Mouse (Mus musculus): ENCODE measurements around the gene Ahr. TPM values are rescaled to one million over a fixed set of nuclear protein-coding genes. Genes with fewer than 3 reads are reported as not detected.

The Ahr gene
- polyA plus RNA-seq (2015; fragmentation: Nextera tagmentation; extraction: Ambion mirVana), result 1.4 and 1.5 TPM in 2 replicates

- Histone ChIP-seq H3K27me3 (0 out of 2 replicates have a peak, but pooled peaks cover 10% of the 10 kb centered on the region), H3K36me3 (no peaks in the 10 kb centered on the region), H3K9ac (replicated peaks) (peak within 1 kb of the TSS; percentile 75), H3K4me3 (replicated peaks) (peak within 1 kb of the TSS; percentile 83), H3K4me2 (replicated peaks) (peak within 1 kb of the TSS; percentile 98), H3K9me3 (no peaks in the 10 kb centered on the region), H3K27ac (no peak within 1 kb of the TSS), H3K4me1 (replicated peaks) (peaks cover 3% of the 10 kb centered on the region; the same call in 1 of the 2 replicates)
- WGBS, result under 1% methylated on average over 48 of the region's 52 CpGs
- ATAC-seq, result peak; percentile 97
These were observed at the start of gene Ahr for GRCm38 (mm10) chr12:35534754-35535236. Gene Ahr (minus strand): TSS chr12:35535038.

DNA sequence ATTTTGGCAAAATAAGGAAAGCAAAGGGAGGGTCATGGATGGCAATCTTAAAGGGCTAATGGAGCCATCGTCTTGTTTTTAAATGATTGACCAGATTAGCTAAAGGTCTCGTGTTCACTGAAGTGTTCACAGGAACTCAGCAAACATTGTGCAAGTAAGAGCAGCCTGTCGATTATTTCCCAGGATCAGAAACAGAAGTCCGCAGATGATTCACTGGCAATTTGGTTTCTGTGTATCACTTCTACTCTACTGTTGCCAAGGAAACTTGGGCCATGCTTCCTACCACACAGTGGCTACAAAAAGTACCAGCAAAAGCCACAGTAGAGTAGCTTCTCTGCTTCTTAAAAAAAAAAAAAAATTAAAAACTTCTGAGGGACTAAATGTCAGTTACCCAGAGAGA, 44.0 kb upstream of the Ahr start:
- Histone ChIP-seq H3K4me2 (replicated peaks) (no peak overlapping the region), H3K9ac (replicated peaks) (no peak overlapping the region), H3K27ac (no peak overlapping the region), H3K36me3 (no peaks in the 10 kb centered on the region), H3K4me3 (replicated peaks) (no peak overlapping the region), H3K4me1 (replicated peaks) (no peaks in the 10 kb centered on the region), H3K27me3 (no peaks in the 10 kb centered on the region), H3K9me3 (no peaks in the 10 kb centered on the region)
- no peak for ATAC-seq
- 76% methylated on average over 4 of the region's 4 CpGs for WGBS

- Histone ChIP-seq H3K27ac (no peak overlapping the region), H3K9me3 (no peaks in the 10 kb centered on the region), H3K4me3 (replicated peaks) (no peak overlapping the region), H3K4me2 (replicated peaks) (no peak overlapping the region), H3K4me1 (replicated peaks) (no peaks in the 10 kb centered on the region), H3K27me3 (no peaks in the 10 kb centered on the region), H3K36me3 (no peaks in the 10 kb centered on the region), H3K9ac (replicated peaks) (no peak overlapping the region)
- WGBS, result 84% methylated on average over 4 of the region's 4 CpGs
- ATAC-seq, result no peak
These were observed 41.3 kb upstream of the Ahr start for GRCm38 (mm10) chr12:35576107-35576506.

DNA sequence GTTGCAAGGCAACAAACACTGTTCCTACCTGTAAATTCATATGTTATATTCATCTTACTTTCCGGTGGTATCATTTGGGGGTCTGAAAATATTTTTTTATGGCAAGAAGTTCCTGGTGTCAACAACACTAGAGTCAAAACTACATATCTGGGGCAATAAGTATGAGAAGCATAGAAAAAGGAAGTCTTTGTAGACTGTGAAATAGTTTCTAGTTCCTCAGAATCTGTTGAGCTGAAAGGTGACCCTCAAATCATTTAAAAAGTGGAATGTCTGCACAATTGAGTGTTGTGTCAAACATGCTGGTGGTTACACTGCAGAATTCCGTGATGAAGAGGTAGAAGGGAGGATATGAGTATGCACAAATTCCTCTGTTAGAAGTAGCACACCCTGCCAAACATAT, 38.9 kb upstream of the Ahr start:
- Histone ChIP-seq H3K4me2 (replicated peaks) (no peak overlapping the region), H3K4me3 (replicated peaks) (no peak overlapping the region), H3K4me1 (replicated peaks) (no peaks in the 10 kb centered on the region), H3K36me3 (no peaks in the 10 kb centered on the region), H3K9ac (replicated peaks) (no peak overlapping the region), H3K27ac (no peak overlapping the region), H3K9me3 (no peaks in the 10 kb centered on the region), H3K27me3 (no peaks in the 10 kb centered on the region)
- no peak for ATAC-seq
- 90% methylated on average over 2 of the region's 2 CpGs for WGBS

DNA sequence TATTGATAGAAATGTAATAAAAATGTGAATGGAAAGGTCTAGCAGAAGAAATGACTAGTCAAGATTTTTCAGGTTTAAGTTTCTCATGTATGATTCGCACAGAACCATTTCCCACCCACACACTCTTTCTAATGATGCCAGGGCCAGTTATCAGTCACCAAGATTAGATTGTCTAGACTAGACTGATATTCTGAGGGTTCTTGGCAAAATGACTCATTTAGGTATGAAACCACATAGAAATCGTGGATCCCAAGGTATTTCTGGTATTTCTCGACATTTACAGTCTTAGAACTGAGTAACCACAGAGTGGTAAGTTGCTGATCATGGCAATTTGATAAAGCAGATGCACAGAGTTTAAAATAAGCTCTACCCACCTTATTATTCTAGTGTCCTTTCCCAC, 28.0 kb upstream of the Ahr start:
- Histone ChIP-seq H3K9ac (replicated peaks) (no peak overlapping the region), H3K4me1 (replicated peaks) (no peaks in the 10 kb centered on the region), H3K27me3 (no peaks in the 10 kb centered on the region), H3K4me3 (replicated peaks) (no peak overlapping the region), H3K27ac (no peak overlapping the region), H3K4me2 (replicated peaks) (no peak overlapping the region), H3K36me3 (no peaks in the 10 kb centered on the region), H3K9me3 (no peaks in the 10 kb centered on the region)
- no peak for ATAC-seq
- WGBS, result 87% methylated on average over 3 of the region's 3 CpGs

GRCm38 (mm10) chr12:35558868-35559267, 24.0 kb upstream of the Ahr start:
- Histone ChIP-seq H3K27me3 (no peaks in the 10 kb centered on the region), H3K4me2 (replicated peaks) (no peak overlapping the region), H3K9me3 (no peaks in the 10 kb centered on the region), H3K27ac (no peak overlapping the region), H3K4me3 (replicated peaks) (no peak overlapping the region), H3K4me1 (replicated peaks) (no peaks in the 10 kb centered on the region), H3K36me3 (no peaks in the 10 kb centered on the region), H3K9ac (replicated peaks) (no peak overlapping the region)
- no peak for ATAC-seq
- 88% methylated on average over 2 of the region's 2 CpGs for WGBS

DNA sequence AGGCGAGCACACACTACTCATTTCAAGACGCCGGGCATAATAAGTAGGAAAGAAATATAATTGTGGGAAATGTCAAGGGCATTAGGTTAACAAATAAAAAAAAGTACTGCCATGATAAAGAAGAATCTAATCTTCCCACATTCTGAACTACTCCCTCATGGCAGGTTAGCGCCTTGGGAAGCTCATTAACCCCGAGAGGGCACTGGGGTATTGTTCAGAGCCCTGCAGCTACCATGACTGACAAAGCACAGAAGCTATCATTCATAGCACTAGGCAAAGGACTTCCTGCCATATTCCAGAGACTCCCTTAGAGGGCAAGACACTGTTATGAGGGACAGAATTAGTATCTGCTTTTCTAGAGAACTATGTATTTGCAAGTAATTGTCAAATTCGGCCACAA, 21.1 kb upstream of the Ahr start:
- no peak for ATAC-seq
- no peak overlapping the region for H3K27ac ChIP-seq
- 0 out of 2 replicates have a peak, but pooled peaks cover 3% of the 10 kb centered on the region for H3K9me3 ChIP-seq
- no peaks in the 10 kb centered on the region for H3K36me3 ChIP-seq
- 75% methylated on average over 6 of the region's 6 CpGs for WGBS
- no peak overlapping the region for H3K4me3 ChIP-seq (replicated peaks)
- H3K27me3 ChIP-seq, result no peaks in the 10 kb centered on the region
- no peak overlapping the region for H3K9ac ChIP-seq (replicated peaks)
- no peak overlapping the region for H3K4me2 ChIP-seq (replicated peaks)
- H3K4me1 ChIP-seq (replicated peaks), result no peaks in the 10 kb centered on the region

DNA sequence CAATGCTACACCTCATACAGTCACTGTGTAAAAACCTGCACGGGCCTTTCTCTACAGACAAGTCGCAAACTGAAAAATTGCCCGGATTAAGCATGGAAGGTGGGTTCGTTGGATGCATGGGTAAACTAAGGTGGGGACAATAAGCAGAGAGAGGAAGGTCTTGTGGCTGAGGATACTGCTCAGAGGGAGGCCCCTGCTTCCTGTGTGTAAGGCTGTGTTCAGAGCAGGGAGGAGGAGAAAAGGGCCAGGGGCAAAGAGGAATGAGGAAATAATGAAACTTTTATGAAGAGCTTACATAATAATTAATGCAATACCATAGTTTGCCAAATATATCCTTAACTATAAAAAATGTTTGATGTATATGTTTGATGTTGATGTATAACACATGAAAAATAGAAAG, 19.5 kb upstream of the Ahr start:
- H3K27me3 ChIP-seq, result no peaks in the 10 kb centered on the region
- WGBS, result 91% methylated on average over 4 of the region's 4 CpGs

DNA sequence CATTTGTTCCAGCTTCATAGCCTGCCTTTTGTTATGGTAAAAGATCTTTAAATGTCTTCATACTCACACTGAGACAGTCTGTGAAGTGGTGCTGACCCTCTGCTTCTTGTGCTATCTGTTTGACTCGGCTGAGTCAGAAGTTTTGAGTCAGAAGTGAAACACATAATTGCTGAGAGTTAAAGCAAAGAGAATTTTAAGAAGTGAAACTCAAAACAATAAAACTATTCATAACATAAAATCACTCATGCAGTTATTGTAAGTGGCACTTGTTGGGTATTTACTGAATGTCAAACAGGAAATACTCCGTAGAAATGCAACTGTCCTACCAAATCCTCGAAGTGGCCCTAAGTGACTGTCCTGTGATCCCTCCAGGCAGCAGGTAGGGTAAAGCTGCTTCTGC, 18.3 kb upstream of the Ahr start:
- Histone ChIP-seq H3K27ac (no peak overlapping the region), H3K4me1 (replicated peaks) (no peaks in the 10 kb centered on the region), H3K4me3 (replicated peaks) (no peak overlapping the region), H3K27me3 (no peaks in the 10 kb centered on the region), H3K9ac (replicated peaks) (no peak overlapping the region), H3K4me2 (replicated peaks) (no peak overlapping the region), H3K36me3 (no peaks in the 10 kb centered on the region), H3K9me3 (0 out of 2 replicates have a peak, but pooled peaks cover 4% of the 10 kb centered on the region)
- ATAC-seq, result no peak
- WGBS, result 87% methylated on average over 3 of the region's 3 CpGs

More for the DNA sequence above, 19.5 kb upstream of the Ahr start:
- H3K9me3 ChIP-seq, result 0 out of 2 replicates have a peak, but pooled peaks cover 4% of the 10 kb centered on the region
- ATAC-seq, result no peak
- no peak overlapping the region for H3K27ac ChIP-seq
- no peak overlapping the region for H3K4me2 ChIP-seq (replicated peaks)
- no peak overlapping the region for H3K9ac ChIP-seq (replicated peaks)
- no peak overlapping the region for H3K4me3 ChIP-seq (replicated peaks)
- H3K4me1 ChIP-seq (replicated peaks), result no peaks in the 10 kb centered on the region
- no peaks in the 10 kb centered on the region for H3K36me3 ChIP-seq

DNA sequence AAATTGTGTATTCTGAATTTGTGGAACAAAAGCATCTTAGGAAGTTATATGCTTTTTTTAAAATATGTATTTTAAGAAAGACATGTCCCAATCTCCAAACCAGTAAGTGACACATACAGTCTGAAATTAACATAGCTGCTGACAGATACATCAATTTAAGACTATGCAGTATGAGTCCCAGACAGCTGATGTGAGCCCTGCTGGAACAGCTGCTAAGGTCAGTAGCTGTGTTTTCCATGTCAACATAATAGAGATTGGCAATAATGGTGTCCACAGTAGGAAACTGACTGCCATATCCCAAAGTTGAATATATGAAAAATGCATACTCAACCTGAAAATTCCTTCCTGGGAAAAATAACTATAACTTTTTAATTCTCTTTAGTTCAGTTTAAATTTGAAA, 15.5 kb upstream of the Ahr start:
- H3K4me3 ChIP-seq (replicated peaks), result no peak overlapping the region
- H3K4me2 ChIP-seq (replicated peaks), result no peak overlapping the region
- no peaks in the 10 kb centered on the region for H3K36me3 ChIP-seq
- no peak overlapping the region for H3K27ac ChIP-seq
- no peaks in the 10 kb centered on the region for H3K27me3 ChIP-seq
- no peaks in the 10 kb centered on the region for H3K4me1 ChIP-seq (replicated peaks)
- no peak for ATAC-seq
- H3K9me3 ChIP-seq, result 0 out of 2 replicates have a peak, but pooled peaks cover 4% of the 10 kb centered on the region
- H3K9ac ChIP-seq (replicated peaks), result no peak overlapping the region

GRCm38 (mm10) chr12:35542836-35543235, 8.0 kb upstream of the Ahr start:
- no peaks in the 10 kb centered on the region for H3K36me3 ChIP-seq
- H3K4me3 ChIP-seq (replicated peaks), result no peak overlapping the region
- ATAC-seq, result no peak
- no peaks in the 10 kb centered on the region for H3K27me3 ChIP-seq
- no peak overlapping the region for H3K27ac ChIP-seq
- H3K9ac ChIP-seq (replicated peaks), result no peak overlapping the region
- WGBS, result 73% methylated on average over 3 of the region's 3 CpGs
- no peaks in the 10 kb centered on the region for H3K4me1 ChIP-seq (replicated peaks)
- H3K4me2 ChIP-seq (replicated peaks), result no peak overlapping the region
- H3K9me3 ChIP-seq, result no peaks in the 10 kb centered on the region

DNA sequence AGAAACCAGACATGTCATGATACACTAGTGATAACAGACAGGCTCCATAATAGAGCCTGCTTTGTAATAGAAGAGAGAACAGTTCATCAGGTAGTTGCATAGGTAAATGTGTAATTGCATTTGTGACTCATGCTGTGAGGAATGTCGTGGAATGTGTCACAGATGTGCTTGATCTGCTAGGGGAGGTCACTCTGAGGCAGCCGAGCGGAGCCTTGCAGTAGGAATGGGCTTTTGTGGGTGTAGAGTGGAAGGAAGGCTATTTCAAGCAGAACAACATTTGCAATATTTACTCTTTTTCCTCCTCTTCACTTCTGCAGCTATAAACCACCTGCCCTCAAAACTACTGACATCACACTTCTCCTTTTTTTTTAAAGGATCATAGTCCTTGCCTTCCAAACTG, 4.0 kb upstream of the Ahr start:
- H3K4me2 ChIP-seq (replicated peaks), result no peak overlapping the region
- H3K4me1 ChIP-seq (replicated peaks), result peaks cover 3% of the 10 kb centered on the region; the same call in 1 of the 2 replicates
- no peak overlapping the region for H3K9ac ChIP-seq (replicated peaks)
- 58% methylated on average over 3 of the region's 3 CpGs for WGBS
- no peak overlapping the region for H3K4me3 ChIP-seq (replicated peaks)
- no peak overlapping the region for H3K27ac ChIP-seq
- no peaks in the 10 kb centered on the region for H3K9me3 ChIP-seq
- H3K36me3 ChIP-seq, result no peaks in the 10 kb centered on the region
- 0 out of 2 replicates have a peak, but pooled peaks cover 5% of the 10 kb centered on the region for H3K27me3 ChIP-seq
- no peak for ATAC-seq

- Histone ChIP-seq H3K36me3 (no peaks in the 10 kb centered on the region), H3K4me3 (replicated peaks) (peak overlapping the region; percentile 83), H3K27ac (no peak overlapping the region), H3K9me3 (no peaks in the 10 kb centered on the region), H3K4me2 (replicated peaks) (peak overlapping the region; percentile 98), H3K4me1 (replicated peaks) (peaks cover 3% of the 10 kb centered on the region; the same call in 1 of the 2 replicates), H3K27me3 (0 out of 2 replicates have a peak, but pooled peaks cover 10% of the 10 kb centered on the region), H3K9ac (replicated peaks) (peak overlapping the region; percentile 75)
- no peak for ATAC-seq
- 2% methylated on average over 42 of the region's 49 CpGs for WGBS
These were observed 604 bp downstream of the Ahr start for GRCm38 (mm10) chr12:35534114-35534753.
